Mouse (Mus musculus): ENCODE measurements at regions not wholly inside any gene's neighbourhood (a gene's known extent, or its start where the extent isn't known, plus 50 kb on each side); places are given as distances from the start of the nearest gene placed in this dataset.

DNA sequence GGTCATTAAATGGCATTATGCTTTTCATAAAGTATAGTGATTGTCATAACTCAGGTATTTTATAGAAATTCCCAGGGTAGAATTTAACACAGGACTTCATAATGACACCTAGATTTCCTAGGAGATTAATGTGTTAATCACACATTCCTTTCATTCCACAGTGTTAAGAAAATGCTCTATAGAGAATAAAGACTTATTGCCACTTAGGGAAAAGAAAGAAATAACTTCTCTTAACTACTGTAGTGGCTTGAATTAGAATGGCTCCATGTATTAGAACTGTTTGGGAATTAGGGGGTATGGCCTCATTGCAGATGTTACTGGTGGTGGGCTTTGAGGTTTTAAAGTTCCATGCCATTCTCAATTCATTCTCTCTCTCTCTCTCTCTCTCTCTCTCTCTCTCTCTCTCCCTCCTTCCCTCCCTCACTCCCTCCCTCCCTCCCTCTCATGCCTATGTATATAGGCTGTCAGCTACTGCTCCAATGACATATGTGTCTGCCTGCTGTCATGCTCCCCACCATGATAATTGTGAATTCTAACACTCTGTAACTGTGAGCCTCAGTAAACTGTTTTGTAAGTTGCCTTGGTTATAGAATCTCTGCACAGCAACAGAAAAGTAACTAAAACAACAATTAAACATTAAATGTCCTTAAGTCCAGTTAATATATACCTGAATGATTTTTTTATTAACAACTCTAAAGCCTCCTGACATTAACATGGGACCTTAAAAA lies 425.1 kb upstream of the Depdc1a start:
- intact Hi-C loops (cut with DNase I), result no loop called here
- DNase-seq (ENCODE audit: low spot score in 2 of 2), result peak in 1 of 2 experiments; percentile 5

DNA sequence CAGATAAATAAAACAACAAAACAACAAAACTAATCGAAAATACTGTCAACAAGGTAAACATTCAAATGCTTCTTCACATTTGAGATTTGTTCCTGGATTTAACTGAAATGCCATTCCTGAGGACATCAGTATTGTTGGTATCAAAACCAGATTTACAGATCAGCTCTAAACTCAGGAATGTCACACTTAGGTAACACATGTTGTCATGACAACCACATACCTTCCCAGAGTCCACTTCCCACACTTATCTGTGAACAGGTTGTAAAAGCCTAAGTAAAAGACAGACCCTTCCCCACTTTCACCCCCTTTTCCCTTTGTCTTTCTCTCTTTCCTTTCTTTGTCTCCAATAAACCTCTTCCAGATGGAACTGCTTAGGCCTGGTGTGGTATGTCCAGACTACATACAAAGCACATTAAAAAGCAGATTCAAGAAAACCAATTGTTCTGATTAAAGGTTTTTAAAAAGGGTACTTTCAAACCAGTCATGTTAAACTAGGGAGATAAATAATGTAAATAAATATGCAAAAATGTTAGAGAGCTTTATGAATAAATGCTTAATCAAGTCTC lies 438.2 kb upstream of the Depdc1a start:
- intact Hi-C loops (cut with DNase I), result no loop called here
- no peak for DNase-seq (ENCODE audit: low spot score in 2 of 2)

DNA sequence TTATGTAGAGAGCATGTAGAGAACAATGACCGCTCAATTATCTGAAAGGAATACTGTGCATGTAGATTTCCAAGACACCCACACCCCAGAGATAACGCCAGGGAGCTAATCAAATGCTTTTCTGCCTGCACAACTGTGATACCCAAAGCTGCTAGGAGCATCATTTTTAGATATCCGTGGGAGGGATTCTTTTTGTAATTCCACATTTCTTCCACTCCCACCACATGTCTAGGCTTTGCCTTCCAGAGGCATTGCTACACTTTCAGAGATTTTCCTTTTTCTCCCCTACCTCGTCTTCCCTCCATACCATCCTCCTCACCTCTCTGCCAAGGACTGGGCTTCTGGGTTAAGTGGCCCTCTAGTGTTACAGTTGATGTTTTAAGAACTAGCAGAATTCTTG lies 460.4 kb upstream of the Depdc1a start:
- peak; percentile 63 to 86 for DNase-seq (ENCODE audit: low spot score in 2 of 2)
- intact Hi-C loops (cut with DNase I), result loop anchor here (10.0 kb wide), 1 partner anchor 130 kb away; no protein-coding TSS in a partner anchor

DNA sequence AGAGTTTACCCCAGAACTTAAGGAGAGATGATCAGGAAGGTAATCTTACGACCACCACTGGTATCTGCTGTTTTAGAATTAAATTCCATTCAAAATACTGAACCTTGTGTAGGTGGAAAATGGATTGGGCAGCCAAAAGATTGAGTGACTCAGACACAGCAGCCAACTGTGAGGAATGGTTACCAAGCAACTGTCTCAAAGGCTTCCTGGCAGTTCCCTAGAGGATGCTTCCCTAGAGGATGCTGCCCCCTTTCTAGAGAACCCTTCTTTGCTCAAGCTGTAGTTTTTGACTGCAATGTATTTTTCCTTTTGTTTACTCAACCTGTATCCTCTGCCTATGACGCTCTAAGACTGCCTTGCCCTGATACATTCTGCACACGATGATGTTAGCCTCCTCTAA lies 463.7 kb upstream of the Depdc1a start:
- intact Hi-C loops (cut with DNase I), result loop anchor here (2.0 to 10.0 kb wide), 2 partner anchors 127 to 471 kb away; no protein-coding TSS in a partner anchor
- DNase-seq (ENCODE audit: low spot score in 2 of 2), result peak; percentile 16 to 66

DNA sequence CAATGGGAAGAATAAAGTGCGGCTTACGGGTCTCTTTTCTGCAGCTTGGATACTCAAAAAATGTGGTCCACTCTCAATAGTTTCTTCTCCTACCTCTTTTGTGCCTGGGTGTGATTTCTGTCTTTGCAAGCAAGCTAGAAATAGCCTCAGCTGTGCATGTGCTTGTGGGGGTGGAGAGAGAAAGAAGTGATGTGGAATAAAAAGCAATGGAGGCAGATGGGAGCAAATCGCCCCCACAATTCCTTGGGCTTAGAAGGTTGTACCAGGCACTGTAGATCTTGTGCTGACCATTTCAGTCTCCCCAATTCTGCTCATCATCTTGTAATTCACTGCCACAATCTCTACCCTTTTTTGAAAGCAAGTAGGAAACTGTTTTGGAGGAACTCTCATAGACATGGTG lies 464.6 kb upstream of the Depdc1a start:
- intact Hi-C loops (cut with DNase I), result loop anchor here (2.0 to 10.0 kb wide), 2 partner anchors 126 to 470 kb away; no protein-coding TSS in a partner anchor
- DNase-seq (ENCODE audit: low spot score in 2 of 2), result peak; percentile 65 to 79

DNA sequence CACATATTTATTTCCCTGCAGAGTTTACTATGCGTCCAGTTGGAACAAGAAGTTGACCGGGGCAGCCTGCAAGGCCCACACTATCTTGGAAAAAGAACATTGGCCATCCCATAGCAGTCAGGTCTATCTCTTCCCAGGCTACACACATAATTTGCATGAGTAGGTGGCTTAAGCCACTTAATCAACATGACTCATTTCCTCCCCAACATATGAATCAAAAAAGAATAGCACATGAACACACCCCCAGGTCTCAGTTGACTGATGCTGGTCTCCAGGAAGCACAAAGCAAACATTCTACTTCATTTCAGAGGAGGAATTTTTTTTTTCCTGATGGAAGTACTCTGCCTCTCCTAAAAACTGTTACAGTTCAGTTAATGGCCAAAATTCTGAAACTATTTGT lies 465.3 kb upstream of the Depdc1a start:
- no peak for DNase-seq (ENCODE audit: low spot score in 2 of 2)
- intact Hi-C loops (cut with DNase I), result loop anchor here (2.0 to 10.0 kb wide), 2 partner anchors 125 to 469 kb away; no protein-coding TSS in a partner anchor

DNA sequence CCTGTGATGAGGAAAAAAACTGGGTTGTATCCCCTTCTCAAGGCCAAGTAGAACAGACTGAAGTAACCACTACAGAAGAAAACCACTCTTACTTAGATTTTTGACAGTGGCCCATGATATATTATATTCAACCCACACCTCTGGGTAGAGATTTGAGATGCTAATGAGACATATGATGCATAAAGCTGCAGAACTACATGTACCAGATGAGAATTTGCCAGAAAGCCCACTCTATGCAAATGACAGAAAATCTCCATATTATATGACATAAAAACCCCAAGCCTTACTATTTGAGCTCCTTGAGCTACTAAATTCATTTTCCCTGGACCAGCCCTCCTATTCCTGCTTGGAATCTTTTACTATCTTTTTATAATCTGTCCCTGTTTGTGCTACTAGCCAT lies 458.4 kb upstream of the Lrrc7 start:
- peak; percentile 15 to 60 for DNase-seq (ENCODE audit: low spot score in 2 of 2)

GRCm38 (mm10) chr3:159017269-159017668 lies 455.2 kb upstream of the Lrrc7 start:
- peak; percentile 24 to 41 for DNase-seq (ENCODE audit: low spot score in 2 of 2)
- intact Hi-C loops (cut with DNase I), result no loop called here

More for the DNA sequence above, 458.4 kb upstream of the Lrrc7 start:
- intact Hi-C loops (cut with DNase I), result no loop called here

- intact Hi-C loops (cut with DNase I), result no loop called here
- no peak for DNase-seq (ENCODE audit: low spot score in 2 of 2)
Observed at GRCm38 (mm10) chr3:159016426-159016825, 454.4 kb upstream of the Lrrc7 start.

GRCm38 (mm10) chr3:159010954-159011638 lies 449.1 kb upstream of the Lrrc7 start:
- DNase-seq (ENCODE audit: low spot score in 2 of 2), result no peak
- intact Hi-C loops (cut with DNase I), result no loop called here

GRCm38 (mm10) chr3:159004013-159004412 lies 442.0 kb upstream of the Lrrc7 start:
- no peak for DNase-seq (ENCODE audit: low spot score in 2 of 2)
- intact Hi-C loops (cut with DNase I), result no loop called here

- DNase-seq (ENCODE audit: low spot score in 2 of 2), result no peak
- intact Hi-C loops (cut with DNase I), result no loop called here
Observed at GRCm38 (mm10) chr3:158985438-158986111, 423.6 kb upstream of the Lrrc7 start.

- no peak for DNase-seq (ENCODE audit: low spot score in 2 of 2)
- intact Hi-C loops (cut with DNase I), result no loop called here
Observed at GRCm38 (mm10) chr3:158947063-158947462, 385.0 kb upstream of the Lrrc7 start.

- intact Hi-C loops (cut with DNase I), result loop anchor here (10.0 kb wide), 1 partner anchor 130 kb away; no protein-coding TSS in a partner anchor
- no peak for DNase-seq (ENCODE audit: low spot score in 2 of 2)
Observed at GRCm38 (mm10) chr3:158905104-158905503, 343.1 kb upstream of the Lrrc7 start.

GRCm38 (mm10) chr3:158899458-158899857 lies 337.4 kb upstream of the Lrrc7 start:
- intact Hi-C loops (cut with DNase I), result no loop called here
- no peak for DNase-seq (ENCODE audit: low spot score in 2 of 2)

- intact Hi-C loops (cut with DNase I), result no loop called here
- peak; percentile 11 to 43 for DNase-seq (ENCODE audit: low spot score in 2 of 2)
Observed at GRCm38 (mm10) chr3:158886732-158887386, 324.8 kb upstream of the Lrrc7 start.

GRCm38 (mm10) chr3:158886301-158886711 lies 324.3 kb upstream of the Lrrc7 start:
- DNase-seq (ENCODE audit: low spot score in 2 of 2), result peak; percentile 17 to 28
- intact Hi-C loops (cut with DNase I), result no loop called here
